ENCODE assay signal across 8 mouse cellular contexts in genomic region chr2:131234970-131235635, GRCm38 (mm10). TPM values are rescaled to one million over a fixed set of nuclear protein-coding genes. Genes with fewer than 3 reads are reported as not detected.
A peak's percentile ranks its signal among the peaks of the same experiment; 100 is the strongest.
DNase-seq lines count a peak whose midpoint lies in the region; ATAC-seq and TF ChIP-seq lines count a peak whose summit lies in the region.

No protein-coding gene starts in this region.

- TF ChIP-seq CTCF in intestine, postnatal 0 days (IDR thresholded peaks at IDR 0.05; ENCODE audit: low read depth): no peak
- no peak for TF ChIP-seq CTCF in lung, adult 2 months (IDR thresholded peaks at IDR 0.05; ENCODE audit: insufficient read depth, low read length)

- ATAC-seq in embryonic facial prominence, embryonic 12.5 days (ENCODE audit: insufficient number of reproducible peaks, insufficient read depth, low FRiP score, low TSS enrichment): no peak
- ATAC-seq in intestine, postnatal 0 days: no peak

- H3K4me3 ChIP-seq in heart, embryonic 10.5 days: peak overlapping the region; percentile 73
- peak overlapping the region; percentile 57 for H3K4me3 ChIP-seq in embryonic facial prominence, embryonic 12.5 days
- H3K4me3 ChIP-seq in intestine, postnatal 0 days (ENCODE audit: low read depth, low read length): peak overlapping the region; percentile 63; the same call in 1 of the 2 replicates
- peak overlapping the region; percentile 19 for H3K4me3 ChIP-seq in lung, adult 2 months (replicated peaks; ENCODE audit: extremely low read depth, low read depth, low read length)

- no peaks in the 10 kb centered on the region for H3K27me3 ChIP-seq in heart, embryonic 10.5 days (ENCODE audit: insufficient read depth, poor library complexity, severe bottlenecking)
- no peaks in the 10 kb centered on the region for H3K27me3 ChIP-seq in embryonic facial prominence, embryonic 12.5 days
- H3K27me3 ChIP-seq in intestine, postnatal 0 days (replicated peaks; ENCODE audit: control insufficient read depth, insufficient read depth, low read length): no peaks in the 10 kb centered on the region
- no peaks in the 10 kb centered on the region for H3K27me3 ChIP-seq in splenic B cell, adult 2 months (ENCODE audit: control insufficient read depth, insufficient read depth, low read length, poor library complexity, severe bottlenecking)

- DNase-seq in heart, embryonic 10.5 days (ENCODE audit: low spot score): no peak
- no peak for DNase-seq in heart, adult 9 months (ENCODE audit: low spot score in 2 of 2)
- DNase-seq in lung, adult 2 months: no peak
- DNase-seq in splenic B cell, adult 2 months (ENCODE audit: low read depth, low spot score): peak; percentile 78
- DNase-seq in urinary bladder, postnatal 4 days (ENCODE audit: low spot score in 2 of 2): no peak
- no peak for DNase-seq in layer of hippocampus, adult 9-11 months

- peaks cover 34% of the 10 kb centered on the region for H3K4me1 ChIP-seq in heart, embryonic 10.5 days
- peaks cover 23% of the 10 kb centered on the region for H3K4me1 ChIP-seq in embryonic facial prominence, embryonic 12.5 days
- H3K4me1 ChIP-seq in intestine, postnatal 0 days (replicated peaks; ENCODE audit: control insufficient read depth, insufficient read depth, low read length): peaks cover 4% of the 10 kb centered on the region; the same call in 1 of the 2 replicates
- peaks cover 10% of the 10 kb centered on the region for H3K4me1 ChIP-seq in lung, adult 2 months (ENCODE audit: control insufficient read depth, insufficient read depth, low read length)

- 74% methylated on average over 7 of the region's 7 CpGs for WGBS in heart, embryonic 10.5 days
- WGBS in embryonic facial prominence, embryonic 12.5 days: 70% methylated on average over 7 of the region's 7 CpGs
- 50% methylated on average over 7 of the region's 7 CpGs for WGBS in intestine, postnatal 0 days
- WGBS in lung, adult 2 months: 55% methylated on average over 7 of the region's 7 CpGs

- no peaks in the 10 kb centered on the region for H3K9me3 ChIP-seq in heart, embryonic 10.5 days
- no peaks in the 10 kb centered on the region for H3K9me3 ChIP-seq in embryonic facial prominence, embryonic 12.5 days
- no peaks in the 10 kb centered on the region for H3K9me3 ChIP-seq in intestine, postnatal 0 days (ENCODE audit: control insufficient read depth)

- peaks cover 21% of the 10 kb centered on the region for H3K36me3 ChIP-seq in heart, embryonic 10.5 days
- H3K36me3 ChIP-seq in embryonic facial prominence, embryonic 12.5 days: peaks cover 11% of the 10 kb centered on the region
- H3K36me3 ChIP-seq in intestine, postnatal 0 days (ENCODE audit: control insufficient read depth, insufficient read depth): peaks cover 13% of the 10 kb centered on the region
- H3K36me3 ChIP-seq in splenic B cell, adult 2 months (ENCODE audit: control insufficient read depth, insufficient read depth, low read length, poor library complexity, severe bottlenecking): peaks cover 2% of the 10 kb centered on the region; the same call in 1 of the 2 replicates

- no peak for TF ChIP-seq POLR2A in lung, adult 2 months (IDR thresholded peaks at IDR 0.05; ENCODE audit: borderline replicate concordance, extremely low read depth, low read depth, low read length)

- H3K4me2 ChIP-seq in embryonic facial prominence, embryonic 12.5 days (replicated peaks): peak overlapping the region; percentile 72
- H3K4me2 ChIP-seq in intestine, postnatal 0 days (replicated peaks; ENCODE audit: low read depth): peak overlapping the region; percentile 91

- peak overlapping the region; percentile 77; the same call in 1 of the 2 replicates for H3K9ac ChIP-seq in embryonic facial prominence, embryonic 12.5 days
- H3K9ac ChIP-seq in intestine, postnatal 0 days (ENCODE audit: low read depth, low read length): peak overlapping the region; percentile 75; the same call in 1 of the 2 replicates

- 0 out of 2 replicates have a peak overlapping the region, but pooled peaks have one; percentile 90 for H3K27ac ChIP-seq in heart, embryonic 10.5 days
- no peak overlapping the region for H3K27ac ChIP-seq in embryonic facial prominence, embryonic 12.5 days
- peak overlapping the region; percentile 87 for H3K27ac ChIP-seq in intestine, postnatal 0 days (ENCODE audit: low read depth, low read length)

RNA-seq across cellular contexts. Expression of gene Mavs, which starts 1.2 kb away (rescaled TPM):
- polyA plus RNA-seq in heart, embryonic 10.5 days (2016; fragmentation: Nextera tagmentation; extraction: Ambion mirVana): 20.3 and 21.6 TPM in 2 replicates
- 16.3 and 18.1 TPM in 2 replicates for polyA plus RNA-seq in embryonic facial prominence, embryonic 12.5 days (2016; fragmentation: Nextera tagmentation; extraction: Ambion mirVana)
- 27.2 and 28.5 TPM in 2 replicates for polyA plus RNA-seq in intestine, postnatal 0 days (2015; fragmentation: Nextera tagmentation; extraction: Ambion mirVana)
- polyA plus RNA-seq in lung, adult 2 months (2012; rRNA removed): 49.8 and 59.7 TPM in 2 replicates

RNA-seq across cellular contexts. Expression of gene Pank2, which starts 27.2 kb away (rescaled TPM):
- polyA plus RNA-seq in heart, embryonic 10.5 days (2016; fragmentation: Nextera tagmentation; extraction: Ambion mirVana): 29.7 and 41.7 TPM in 2 replicates
- polyA plus RNA-seq in embryonic facial prominence, embryonic 12.5 days (2016; fragmentation: Nextera tagmentation; extraction: Ambion mirVana): 61.8 and 61.9 TPM in 2 replicates
- 32.4 and 35.1 TPM in 2 replicates for polyA plus RNA-seq in intestine, postnatal 0 days (2015; fragmentation: Nextera tagmentation; extraction: Ambion mirVana)
- polyA plus RNA-seq in lung, adult 2 months (2012; rRNA removed): 12.7 and 16.1 TPM in 2 replicates

RNA-seq across cellular contexts. Expression of gene Ap5s1, which starts 28.2 kb away (rescaled TPM):
- 23.6 and 33.3 TPM in 2 replicates for polyA plus RNA-seq in heart, embryonic 10.5 days (2016; fragmentation: Nextera tagmentation; extraction: Ambion mirVana)
- 29.7 and 31.5 TPM in 2 replicates for polyA plus RNA-seq in embryonic facial prominence, embryonic 12.5 days (2016; fragmentation: Nextera tagmentation; extraction: Ambion mirVana)
- polyA plus RNA-seq in intestine, postnatal 0 days (2015; fragmentation: Nextera tagmentation; extraction: Ambion mirVana): 37.3 and 37.5 TPM in 2 replicates
- polyA plus RNA-seq in lung, adult 2 months (2012; rRNA removed): 44.5 and 46.4 TPM in 2 replicates

RNA-seq across cellular contexts. Expression of gene Spef1, which starts 48.0 kb away (rescaled TPM):
- 0.75 and 1.5 TPM in 2 replicates for polyA plus RNA-seq in heart, embryonic 10.5 days (2016; fragmentation: Nextera tagmentation; extraction: Ambion mirVana)
- 4.9 and 5.2 TPM in 2 replicates for polyA plus RNA-seq in embryonic facial prominence, embryonic 12.5 days (2016; fragmentation: Nextera tagmentation; extraction: Ambion mirVana)
- 2.0 and 2.1 TPM in 2 replicates for polyA plus RNA-seq in intestine, postnatal 0 days (2015; fragmentation: Nextera tagmentation; extraction: Ambion mirVana)
- polyA plus RNA-seq in lung, adult 2 months (2012; rRNA removed): 16.6 and 19.2 TPM in 2 replicates

RNA-seq across cellular contexts. Expression of gene Cdc25b, which starts 48.4 kb away (rescaled TPM):
- 27.8 and 35.9 TPM in 2 replicates for polyA plus RNA-seq in heart, embryonic 10.5 days (2016; fragmentation: Nextera tagmentation; extraction: Ambion mirVana)
- polyA plus RNA-seq in embryonic facial prominence, embryonic 12.5 days (2016; fragmentation: Nextera tagmentation; extraction: Ambion mirVana): 48.8 and 52.3 TPM in 2 replicates
- polyA plus RNA-seq in intestine, postnatal 0 days (2015; fragmentation: Nextera tagmentation; extraction: Ambion mirVana): 10.9 and 12.4 TPM in 2 replicates
- 34.5 and 39.1 TPM in 2 replicates for polyA plus RNA-seq in lung, adult 2 months (2012; rRNA removed)

Comparison
In these comparisons a context has a peak if more than half of its experiments do, and no peak if none do; other contexts are left out.
1. H3K4me3 ChIP-seq: peak in every context shown above with its lines; median percentile 73 in heart, embryonic 10.5 days; 63 in intestine, postnatal 0 days; 57 in embryonic facial prominence, embryonic 12.5 days; 19 in lung, adult 2 months.